Mouse (Mus musculus) CH12.LX (cell line): ENCODE results near the gene Srcin1. TPM values are rescaled to one million over a fixed set of nuclear protein-coding genes. Genes with fewer than 3 reads are reported as not detected.

Experiments used
- DNase-seq: peaks from one replicate; pipeline ENCODE4 v3.0.0-alpha.2; 2013; ENCODE audit errors: extremely low read depth
- H3K27ac ChIP-seq: 2 replicates; pipeline ENCODE4 v1.5.1; 2012; ENCODE audit warnings: low read depth, mild to moderate bottlenecking, control low read depth, moderate library complexity; ENCODE audit not compliant: insufficient read depth
- H3K27me3 ChIP-seq: replicated peaks from 2 replicates; pipeline ENCODE3; 2012; ENCODE audit warnings: inconsistent platforms
- H3K36me3 ChIP-seq, 2 experiments: replicated peaks in 1 of 2; 2 replicates each; pipeline versions ENCODE3 to v1.6.1; 2012; ENCODE audit warnings: inconsistent platforms in 1 of 2, low read length in 1 of 2, mild to moderate bottlenecking in 1 of 2, mixed read lengths in 1 of 2, moderate library complexity in 1 of 2; ENCODE audit not compliant: control insufficient read depth in 1 of 2, insufficient read depth in 1 of 2
- H3K4me1 ChIP-seq, 2 experiments: 2 replicates each; pipeline ENCODE4 v1.6.1; 2012; ENCODE audit warnings: inconsistent platforms in 1 of 2, moderate library complexity in 1 of 2; ENCODE audit not compliant: insufficient read depth in 2 of 2, control insufficient read depth in 1 of 2
- H3K4me2 ChIP-seq: 2 replicates; pipeline ENCODE4 v1.6.1; 2012; ENCODE audit warnings: low read depth, mild to moderate bottlenecking, control low read depth; ENCODE audit not compliant: poor library complexity, insufficient read depth, severe bottlenecking
- H3K4me3 ChIP-seq, 3 experiments: fragments of 150-350 bp in 1 of 3; sonication (generic) in 1 of 3; replicated peaks in 1 of 3; 2 replicates each; pipeline versions ENCODE3 to v1.5.1; 2011 to 2012; ENCODE audit warnings: low read depth in 2 of 3, low read length in 2 of 3, mild to moderate bottlenecking in 2 of 3, moderate library complexity in 2 of 3, control low read depth in 1 of 3, improper control_type of control experiment in 1 of 3, inconsistent platforms in 1 of 3, mixed read lengths in 1 of 3; ENCODE audit not compliant: poor library complexity in 1 of 3
- H3K79me2 ChIP-seq: replicated peaks from 2 replicates; pipeline ENCODE4 v1.6.1; 2012; ENCODE audit warnings: mild to moderate bottlenecking, moderate library complexity; ENCODE audit not compliant: control insufficient read depth, poor library complexity, insufficient read depth, severe bottlenecking; ENCODE audit errors: extremely low read depth
- H3K9ac ChIP-seq: 2 replicates; pipeline ENCODE4 v1.6.1; 2012; ENCODE audit warnings: low read depth, mild to moderate bottlenecking, control low read depth, moderate library complexity; ENCODE audit not compliant: insufficient read depth
- H3K9me3 ChIP-seq: replicated peaks from 2 replicates; pipeline ENCODE3; 2012; ENCODE audit warnings: low read length, inconsistent platforms, mixed read lengths
- CHD2 ChIP-seq: IDR thresholded peaks from 2 replicates; pipeline ENCODE4 v1.6.1; 2011; ENCODE audit warnings: low read length, improper control_type of control experiment
- CTCF ChIP-seq, 2 experiments: IDR thresholded peaks in 1 of 2; conservative IDR thresholded peaks in 1 of 2; 2 replicates each; pipeline ENCODE4 v1.5.1; 2011 to 2012; ENCODE audit warnings: low read depth in 2 of 2, low read length in 2 of 2, improper control_type of control experiment in 1 of 2, inconsistent platforms in 1 of 2, mild to moderate bottlenecking in 1 of 2, moderate library complexity in 1 of 2
- ELF1 ChIP-seq: IDR thresholded peaks from 2 replicates; pipeline ENCODE4 v1.6.1; 2014; ENCODE audit warnings: low read depth, mild to moderate bottlenecking, inconsistent platforms, low read length, improper control_type of control experiment
- EP300 ChIP-seq: IDR thresholded peaks from 2 replicates; pipeline ENCODE4 v1.6.1; 2011; ENCODE audit warnings: low read length, improper control_type of control experiment
- GABPA ChIP-seq: IDR thresholded peaks from 2 replicates; pipeline ENCODE4 v1.6.1; 2012; ENCODE audit warnings: low read depth, low read length, improper control_type of control experiment, inconsistent platforms; ENCODE audit not compliant: insufficient replicate concordance
- IRF4 ChIP-seq: IDR thresholded peaks from 2 replicates; pipeline ENCODE4 v1.6.1; 2014; ENCODE audit warnings: low read depth, mild to moderate bottlenecking, inconsistent platforms, low read length, improper control_type of control experiment
- KAT2A ChIP-seq: IDR thresholded peaks from 2 replicates; pipeline ENCODE4 v1.6.1; 2012; ENCODE audit warnings: low read length, improper control_type of control experiment, inconsistent platforms; ENCODE audit not compliant: insufficient replicate concordance
- MAX ChIP-seq: IDR thresholded peaks from 2 replicates; pipeline ENCODE4 v1.6.1; 2011; ENCODE audit warnings: low read length, improper control_type of control experiment
- MEF2A ChIP-seq: IDR thresholded peaks from 2 replicates; pipeline ENCODE4 v1.6.1; 2014; ENCODE audit warnings: low read depth, mild to moderate bottlenecking, inconsistent platforms, low read length, improper control_type of control experiment, borderline replicate concordance
- PAX5 ChIP-seq: IDR thresholded peaks from 2 replicates; pipeline ENCODE4 v1.6.1; 2012; ENCODE audit warnings: low read length, inconsistent platforms, mixed read lengths
- RAD21 ChIP-seq: IDR thresholded peaks from 2 replicates; pipeline ENCODE4 v1.6.1; 2011; ENCODE audit warnings: low read depth, mild to moderate bottlenecking, low read length, improper control_type of control experiment, moderate library complexity
- SIN3A ChIP-seq: IDR thresholded peaks from 2 replicates; pipeline ENCODE4 v1.6.1; 2012; ENCODE audit warnings: low read length, improper control_type of control experiment, inconsistent platforms
- TCF12 ChIP-seq: IDR thresholded peaks from 2 replicates; pipeline ENCODE4 v1.6.1; 2014; ENCODE audit warnings: low read depth, mild to moderate bottlenecking, inconsistent platforms, low read length, improper control_type of control experiment
- UBTF ChIP-seq: IDR thresholded peaks from 2 replicates; pipeline ENCODE4 v1.6.1; 2012; ENCODE audit warnings: low read depth, mild to moderate bottlenecking, inconsistent platforms, low read length, improper control_type of control experiment, moderate library complexity
- USF1 ChIP-seq: IDR thresholded peaks from 2 replicates; pipeline ENCODE4 v1.6.1; 2014; ENCODE audit warnings: low read depth, mild to moderate bottlenecking, inconsistent platforms, low read length, improper control_type of control experiment
- ZC3H11A ChIP-seq: IDR thresholded peaks from 2 replicates; pipeline ENCODE4 v1.6.1; 2012; ENCODE audit warnings: low read depth, mild to moderate bottlenecking, inconsistent platforms, low read length, improper control_type of control experiment
- ZKSCAN1 ChIP-seq: IDR thresholded peaks from 2 replicates; pipeline ENCODE4 v1.6.1; 2012; ENCODE audit warnings: low read depth, inconsistent platforms, low read length, improper control_type of control experiment, borderline replicate concordance
- ZMIZ1 ChIP-seq: IDR thresholded peaks from 2 replicates; pipeline ENCODE4 v1.6.1; 2012; ENCODE audit warnings: low read depth, mild to moderate bottlenecking, inconsistent platforms, low read length, improper control_type of control experiment
- ZNF384 ChIP-seq: IDR thresholded peaks from 2 replicates; pipeline ENCODE4 v1.6.1; 2012; ENCODE audit warnings: low read depth, low read length, improper control_type of control experiment, inconsistent platforms
- dilution Hi-C: fragments of 300-500 bp; cut with MboI; formaldehyde crosslinking; loops from 2 replicates; pipeline ENCODE4 v1.14.3; 2020; ENCODE audit warnings: low sequenced_read_pairs; ENCODE audit not compliant: extremely low pct_unique_long_range_greater_than_20kb, extremely low pct_ligation_motif_present
- in situ Hi-C: fragments of 300-500 bp; cut with MboI; formaldehyde crosslinking; loops from 3 replicates; pipeline ENCODE4 v1.14.3; 2019; ENCODE audit warnings: low sequenced_read_pairs, low pct_ligation_motif_present, low pct_unique_long_range_greater_than_20kb, mixed read lengths
- polyA plus RNA-seq: library from polyadenylated mRNA; unstranded; fragments of >175 nt; gene quantifications from 2 replicates; pipeline ENCODE4 v1.2.1, GENCODE M21; 2012; ENCODE audit warnings: low read depth; ENCODE audit not compliant: insufficient read length
- total RNA-seq, 2 experiments: library from RNA; depleted of rRNA; stranded (reverse); fragments of 300-350 nt in 1 of 2; fragments of >200 nt in 1 of 2; gene quantifications; 2 replicates each; pipeline ENCODE4 v1.2.3; 2012 to 2014

Gene Srcin1
- total and polyA plus RNA-seq, 3 experiments: 0.08 to 0.09 TPM; not detected in 1

DNA sequence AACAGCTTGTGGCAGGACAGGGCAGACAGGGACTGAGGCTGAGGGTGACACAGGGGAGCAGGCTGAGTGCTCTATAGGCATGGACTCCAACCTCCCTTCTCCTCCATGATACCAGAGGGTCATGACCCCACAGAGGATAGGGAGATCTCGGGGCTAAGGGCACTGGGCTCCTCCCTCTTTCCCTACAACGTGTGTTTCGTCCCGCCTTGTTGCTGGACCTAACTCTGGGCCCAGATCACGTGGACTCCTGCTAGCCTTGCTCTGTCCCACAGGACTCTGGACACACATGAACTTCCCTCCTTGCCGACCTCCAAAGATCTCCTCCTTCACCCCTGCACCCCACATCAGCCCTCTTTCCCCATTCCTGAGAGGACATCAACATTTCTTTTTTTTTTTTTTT, 20.8 kb downstream of the Srcin1 start:
- no peaks in the 10 kb centered on the region for H3K9me3 ChIP-seq
- TF ChIP-seq USF1: peak; percentile 43
- TF ChIP-seq GABPA: no peak
- peak; percentile 80 for TF ChIP-seq ZNF384
- H3K4me1 ChIP-seq: peaks cover 8 to 16% of the 10 kb centered on the region in 2 experiments
- in situ Hi-C loops: loop anchor here (5.0 kb wide), 1 partner anchor 68 kb away; no protein-coding TSS in a partner anchor
- no peak for DNase-seq
- peak overlapping the region; percentile 11; the same call in 1 of the 2 replicates for H3K4me2 ChIP-seq
- H3K79me2 ChIP-seq: no peaks in the 10 kb centered on the region
- no peak overlapping the region for H3K27ac ChIP-seq
- peaks cover 75% of the 10 kb centered on the region for H3K27me3 ChIP-seq
- no peaks in the 10 kb centered on the region for H3K36me3 ChIP-seq
- dilution Hi-C loops: no loop called here
- H3K9ac ChIP-seq: no peak overlapping the region
- no peak overlapping the region for H3K4me3 ChIP-seq

DNA sequence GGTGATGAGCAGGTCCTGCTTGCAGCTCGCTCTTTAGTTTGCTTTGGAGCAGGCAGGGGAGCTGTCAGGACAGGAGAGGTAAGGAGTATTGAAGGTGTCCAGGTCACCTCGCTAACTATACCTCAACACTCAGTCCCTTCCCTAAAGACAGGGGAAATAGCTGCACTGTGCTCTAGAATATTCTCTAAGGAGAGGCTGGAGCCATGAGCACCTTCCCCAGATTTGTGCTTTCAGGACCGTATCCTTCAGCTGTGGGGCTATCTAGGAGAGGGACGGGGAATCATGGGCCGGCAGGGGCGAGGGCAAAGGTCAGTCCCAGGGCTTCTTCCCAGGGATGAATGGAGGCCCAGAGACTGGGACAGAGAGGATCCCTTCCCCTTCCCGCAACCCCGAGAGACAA, 23.8 kb downstream of the Srcin1 start:
- Histone ChIP-seq H3K4me3 (no peak overlapping the region), H3K4me1 (peaks cover 8 to 14% of the 10 kb centered on the region in 2 experiments), H3K79me2 (no peaks in the 10 kb centered on the region), H3K27ac (no peak overlapping the region), H3K9ac (no peak overlapping the region), H3K9me3 (no peaks in the 10 kb centered on the region), H3K36me3 (no peaks in the 10 kb centered on the region), H3K4me2 (no peak overlapping the region), H3K27me3 (peaks cover 77% of the 10 kb centered on the region)
- in situ Hi-C loops (no loop called here), dilution Hi-C loops (no loop called here)
- no peak for DNase-seq
- TF ChIP-seq KAT2A (no peak), ELF1 (no peak), ZKSCAN1 (no peak), MEF2A (no peak), ZC3H11A (no peak), TCF12 (no peak), EP300 (no peak)
- TF ChIP-seq, all 38 proteins: peak for 0

- dilution Hi-C loops (no loop called here), in situ Hi-C loops (no loop called here)
- Histone ChIP-seq H3K36me3 (no peaks in the 10 kb centered on the region), H3K9me3 (peaks cover 3% of the 10 kb centered on the region), H3K27me3 (peaks cover 91% of the 10 kb centered on the region), H3K9ac (no peak overlapping the region), H3K27ac (no peak overlapping the region), H3K4me3 (no peak overlapping the region), H3K79me2 (no peaks in the 10 kb centered on the region), H3K4me1 (peaks cover 5 to 9% of the 10 kb centered on the region in 2 experiments), H3K4me2 (no peak overlapping the region)
- TF ChIP-seq ZNF384 (no peak), CHD2 (no peak), RAD21 (no peak), ZKSCAN1 (no peak), ZMIZ1 (no peak), SIN3A (no peak), PAX5 (no peak), MAX (no peak), UBTF (no peak), MEF2A (no peak), CTCF (conservative IDR thresholded peaks at IDR 0.05 in 1 of 2, IDR thresholded peaks at IDR 0.05 in 1 of 2; ENCODE audit: low read depth in 2 of 2, low read length in 2 of 2) (no peak), IRF4 (no peak)
- no peak for DNase-seq
Measured at GRCm38 (mm10) chr11:97548757-97549156, 27.2 kb downstream of the Srcin1 start.
